Mouse (Mus musculus) midbrain, embryonic 11.5 days (tissue): Measurements from ENCODE around the gene Gpbp1. TPM values are rescaled to one million over a fixed set of nuclear protein-coding genes. Genes with fewer than 3 reads are reported as not detected.

Experiments used
- ATAC-seq: fragments of 200-750 bp; cut with Nextera tagmentation; 2 replicates; pipeline ENCODE4 v1.8.0; 2017; ENCODE audit warnings: moderate TSS enrichment, moderate library complexity; ENCODE audit not compliant: low FRiP score
- DNase-seq: peaks from one replicate; pipeline ENCODE4 v3.0.0; 2015; ENCODE audit warnings: low spot score; ENCODE audit errors: missing footprints
- H3K27ac ChIP-seq: fragments of 300-500 bp; sonication (generic); 2 replicates; pipeline ENCODE4 v1.5.1; 2014; ENCODE audit warnings: low read depth, low read length
- H3K27me3 ChIP-seq: fragments of 300-500 bp; sonication (generic); 2 replicates; pipeline ENCODE4 v1.6.1; 2014; ENCODE audit warnings: mild to moderate bottlenecking, low read length, moderate library complexity, mixed read lengths; ENCODE audit not compliant: control insufficient read depth, insufficient read depth
- H3K36me3 ChIP-seq: fragments of 300-500 bp; sonication (generic); 2 replicates; pipeline ENCODE4 v1.6.1; 2014; ENCODE audit warnings: mild to moderate bottlenecking, low read length, moderate library complexity, mixed read lengths; ENCODE audit not compliant: control insufficient read depth, insufficient read depth
- H3K4me1 ChIP-seq: fragments of 300-500 bp; sonication (generic); 2 replicates; pipeline ENCODE4 v1.6.1; 2014; ENCODE audit warnings: low read length; ENCODE audit not compliant: control insufficient read depth, insufficient read depth
- H3K4me2 ChIP-seq: fragments of 300-500 bp; sonication (generic); 2 replicates; pipeline ENCODE4 v1.6.1; 2014; ENCODE audit warnings: mild to moderate bottlenecking, moderate library complexity
- H3K4me3 ChIP-seq: fragments of 300-500 bp; sonication (generic); 2 replicates; pipeline ENCODE4 v1.5.1; 2014; ENCODE audit warnings: low read depth, low read length
- H3K9ac ChIP-seq: fragments of 300-500 bp; sonication (generic); 2 replicates; pipeline ENCODE4 v1.6.1; 2014; ENCODE audit warnings: low read length
- H3K9me3 ChIP-seq: fragments of 300-500 bp; sonication (generic); 2 replicates; pipeline ENCODE4 v1.6.1; 2016; ENCODE audit warnings: low read length; ENCODE audit not compliant: control insufficient read depth
- WGBS: fragments of 180-500 bp; shearing (Covaris S2); extraction: QIAGEN DNeasy Blood & Tissue Kit; methylation state at CpG from one replicate; pipeline ENCODE4 v1.1.7; 2014; 5-methylcytosine and 5-hydroxymethylcytosine counted together
- polyA plus RNA-seq: library from polyadenylated mRNA; unstranded; fragments of >200 nt; fragmentation: Nextera tagmentation; extraction: Ambion mirVana; gene quantifications from 2 replicates; pipeline ENCODE4 v1.2.1, GENCODE M21; 2014

Gpbp1 gene
- polyA plus RNA-seq, 1 experiment from 2014 or later, result 153 TPM

DNA sequence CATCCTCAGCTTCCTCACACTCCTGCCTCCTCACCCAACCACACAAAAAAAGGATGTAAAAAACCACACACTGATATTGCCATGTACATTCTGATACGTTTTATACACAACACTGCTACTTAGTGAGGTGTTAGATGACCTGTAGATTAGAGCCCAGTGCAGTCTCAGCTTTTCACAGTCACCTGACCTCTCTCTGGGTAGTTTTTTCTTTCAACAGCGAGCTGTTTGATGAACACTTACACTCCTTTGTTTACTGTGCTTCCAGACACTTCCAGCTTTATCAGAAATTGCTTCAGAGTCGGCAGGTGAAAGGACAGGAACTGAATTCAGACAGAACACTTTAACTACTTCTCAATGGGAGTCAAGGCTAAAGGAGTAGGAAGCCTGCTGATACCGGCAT lies 30.5 kb upstream of the Gpbp1 start:
- Histone ChIP-seq H3K36me3 (no peaks in the 10 kb centered on the region), H3K9me3 (no peaks in the 10 kb centered on the region), H3K4me2 (no peak overlapping the region), H3K9ac (no peak overlapping the region), H3K4me3 (no peak overlapping the region), H3K4me1 (no peaks in the 10 kb centered on the region), H3K27me3 (no peaks in the 10 kb centered on the region), H3K27ac (no peak overlapping the region)
- no peak for ATAC-seq
- DNase-seq, result no peak
- 80% methylated on average over 4 of the region's 4 CpGs for WGBS

- Histone ChIP-seq H3K27me3 (no peaks in the 10 kb centered on the region), H3K9me3 (no peaks in the 10 kb centered on the region), H3K4me3 (no peak overlapping the region), H3K36me3 (no peaks in the 10 kb centered on the region), H3K9ac (no peak overlapping the region), H3K4me2 (no peak overlapping the region), H3K27ac (no peak overlapping the region), H3K4me1 (no peaks in the 10 kb centered on the region)
- DNase-seq (no peak), ATAC-seq (no peak)
- 77% methylated on average over 5 of the region's 5 CpGs for WGBS
These were observed 28.4 kb upstream of the Gpbp1 start for GRCm38 (mm10) chr13:111518332-111518731.

DNA sequence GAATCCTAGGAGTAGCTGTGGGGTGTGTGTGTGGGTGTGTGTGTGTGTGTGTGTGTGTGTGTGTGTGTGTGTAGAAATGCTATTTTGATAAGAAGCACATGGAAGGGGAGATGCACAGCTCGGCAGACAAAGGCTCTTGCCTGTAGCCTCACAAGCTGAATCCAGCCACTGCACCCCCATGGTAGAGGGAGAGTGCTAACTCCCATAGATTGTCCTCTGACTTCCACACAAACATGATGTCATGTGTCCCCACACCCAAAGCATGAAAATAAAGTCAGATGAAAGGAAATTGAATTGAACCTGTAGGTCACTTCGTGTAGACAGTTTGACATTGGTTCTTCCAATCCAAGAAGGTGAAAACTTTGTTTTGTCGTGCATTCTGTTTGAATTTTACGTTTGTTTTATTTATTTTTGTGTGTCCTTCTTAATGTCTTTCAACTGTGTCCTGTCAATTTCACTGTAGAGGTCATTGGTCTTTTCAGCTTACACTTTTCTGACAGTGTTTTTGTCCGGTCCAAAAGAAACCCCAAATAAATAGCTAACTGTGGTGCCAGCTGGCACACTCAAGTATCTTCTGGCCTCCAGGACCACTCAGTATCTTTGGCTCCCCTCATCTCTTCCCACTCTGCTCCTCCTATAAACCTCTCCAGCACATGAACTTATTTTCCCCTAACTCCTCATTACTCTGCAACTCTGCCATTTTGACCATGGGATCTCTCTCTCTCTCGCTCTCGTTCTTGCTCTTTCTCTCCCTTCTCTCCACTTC lies 26.7 kb upstream of the Gpbp1 start:
- no peak for ATAC-seq
- H3K4me1 ChIP-seq, result no peaks in the 10 kb centered on the region
- no peaks in the 10 kb centered on the region for H3K27me3 ChIP-seq
- H3K9ac ChIP-seq, result no peak overlapping the region
- WGBS, result 89% methylated on average over 7 of the region's 7 CpGs
- H3K27ac ChIP-seq, result no peak overlapping the region
- no peak for DNase-seq
- H3K4me3 ChIP-seq, result no peak overlapping the region
- H3K9me3 ChIP-seq, result no peaks in the 10 kb centered on the region
- H3K36me3 ChIP-seq, result no peaks in the 10 kb centered on the region
- H3K4me2 ChIP-seq, result no peak overlapping the region

DNA sequence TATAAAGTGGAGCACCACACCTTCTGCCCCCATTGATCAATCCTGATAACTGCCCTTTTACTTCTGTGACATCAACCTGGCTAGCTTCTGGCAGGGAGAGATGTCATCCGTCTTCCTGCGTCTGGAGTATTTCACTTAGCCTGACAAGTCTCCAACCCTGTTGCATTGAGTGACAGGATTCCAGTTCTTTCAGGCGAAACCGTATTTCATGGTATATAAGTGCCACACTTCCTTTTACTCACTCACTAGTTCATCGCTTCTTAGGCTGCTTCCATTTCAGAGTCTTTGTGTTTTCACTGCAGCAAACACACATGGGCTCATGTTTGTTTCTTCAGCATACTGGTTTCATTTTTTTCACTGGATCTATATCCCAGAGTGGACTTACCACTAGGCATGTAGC lies 19.5 kb upstream of the Gpbp1 start:
- no peaks in the 10 kb centered on the region for H3K9me3 ChIP-seq
- H3K9ac ChIP-seq, result no peak overlapping the region
- DNase-seq (no peak), ATAC-seq (no peak)
- no peak overlapping the region for H3K27ac ChIP-seq
- WGBS, result 32% methylated on average over 5 of the region's 5 CpGs
- no peaks in the 10 kb centered on the region for H3K27me3 ChIP-seq
- no peaks in the 10 kb centered on the region for H3K36me3 ChIP-seq
- no peak overlapping the region for H3K4me3 ChIP-seq
- no peaks in the 10 kb centered on the region for H3K4me1 ChIP-seq
- no peak overlapping the region for H3K4me2 ChIP-seq

- H3K27me3 ChIP-seq, result no peaks in the 10 kb centered on the region
- no peaks in the 10 kb centered on the region for H3K36me3 ChIP-seq
- H3K4me3 ChIP-seq, result no peak overlapping the region
- no peak overlapping the region for H3K4me2 ChIP-seq
- H3K27ac ChIP-seq, result no peak overlapping the region
- no peak overlapping the region for H3K9ac ChIP-seq
- ATAC-seq, result no peak
- no peaks in the 10 kb centered on the region for H3K4me1 ChIP-seq
- 83% methylated on average over 6 of the region's 6 CpGs for WGBS
- H3K9me3 ChIP-seq, result no peaks in the 10 kb centered on the region
- DNase-seq, result no peak
These were observed 18.7 kb upstream of the Gpbp1 start for GRCm38 (mm10) chr13:111508645-111509044.

DNA sequence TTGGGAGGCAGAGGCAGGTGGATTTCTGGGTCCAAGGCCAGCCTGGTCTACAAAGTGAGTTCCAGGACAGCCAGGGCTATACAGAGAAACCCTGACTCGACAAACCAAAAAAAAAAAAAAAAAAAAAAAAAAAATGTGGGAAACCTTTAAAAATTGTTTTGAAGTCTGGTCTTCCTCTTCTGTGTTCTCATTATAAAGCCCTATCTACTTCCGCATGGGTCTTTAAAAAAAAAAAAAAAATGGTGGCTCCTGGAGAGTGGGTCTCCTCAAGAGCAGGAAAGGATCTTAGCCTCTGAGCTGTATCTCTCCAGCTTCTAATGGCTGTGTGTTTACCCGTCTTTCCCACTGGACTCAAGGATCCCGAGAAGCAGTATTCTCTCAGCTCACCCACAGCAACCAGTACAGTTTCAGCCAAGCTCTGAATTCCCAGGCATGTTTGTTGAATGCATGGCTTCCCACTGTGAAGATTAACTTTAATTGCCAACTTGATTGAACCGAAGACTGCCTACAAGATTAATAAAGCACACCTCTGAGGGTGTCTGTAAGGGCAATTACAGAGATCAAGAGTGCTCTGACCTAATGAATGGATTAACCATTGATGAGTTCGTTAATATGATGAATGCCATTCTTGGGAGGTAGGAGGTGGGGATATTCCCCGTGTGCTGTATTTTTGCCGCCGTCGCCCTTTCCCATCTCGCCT lies 4.6 kb upstream of the Gpbp1 start:
- H3K4me1 ChIP-seq, result peaks cover 6% of the 10 kb centered on the region; the same call in 1 of the 2 replicates
- DNase-seq (peak; percentile 67), ATAC-seq (no peak)
- 60% methylated on average over 11 of the region's 11 CpGs for WGBS
- H3K9me3 ChIP-seq, result no peaks in the 10 kb centered on the region
- no peak overlapping the region for H3K9ac ChIP-seq
- no peak overlapping the region for H3K4me2 ChIP-seq
- peaks cover 19% of the 10 kb centered on the region for H3K27me3 ChIP-seq
- H3K4me3 ChIP-seq, result no peak overlapping the region
- H3K36me3 ChIP-seq, result no peaks in the 10 kb centered on the region
- H3K27ac ChIP-seq, result no peak overlapping the region

GRCm38 (mm10) chr13:111491046-111491756 lies 1.3 kb upstream of the Gpbp1 start:
- 18% methylated on average over 13 of the region's 13 CpGs for WGBS
- peak; percentile 87 for DNase-seq

GRCm38 (mm10) chr13:111489502-111489801 lies 459 bp downstream of the Gpbp1 start:
- no peaks in the 10 kb centered on the region for H3K9me3 ChIP-seq
- peak overlapping the region; percentile 97 for H3K27ac ChIP-seq
- peaks cover 19% of the 10 kb centered on the region for H3K27me3 ChIP-seq
- H3K9ac ChIP-seq, result peak overlapping the region; percentile 93
- WGBS, result under 1% methylated on average over 24 of the region's 33 CpGs
- peaks cover 19% of the 10 kb centered on the region for H3K4me1 ChIP-seq
- no peaks in the 10 kb centered on the region for H3K36me3 ChIP-seq
- no peak for DNase-seq
- H3K4me3 ChIP-seq, result peak overlapping the region; percentile 97
- peak; percentile 82 for ATAC-seq
- H3K4me2 ChIP-seq, result peak overlapping the region; percentile 68

More at GRCm38 (mm10) chr13:111491046-111491756, 1.3 kb upstream of the Gpbp1 start:
- Histone ChIP-seq H3K4me3 (no peak overlapping the region), H3K9ac (no peak overlapping the region), H3K4me2 (peak overlapping the region; percentile 69; the same call in 1 of the 2 replicates), H3K4me1 (peaks cover 9% of the 10 kb centered on the region), H3K36me3 (no peaks in the 10 kb centered on the region), H3K27ac (no peak overlapping the region), H3K27me3 (peaks cover 19% of the 10 kb centered on the region), H3K9me3 (no peaks in the 10 kb centered on the region)
- no peak for ATAC-seq
